Mouse (Mus musculus) forebrain, embryonic 11.5 days (tissue): ENCODE data around the gene Jpt1. TPM values are rescaled to one million over a fixed set of nuclear protein-coding genes. Genes with fewer than 3 reads are reported as not detected.

ENCODE experiments used
- ATAC-seq: fragments of 200-750 bp; cut with Nextera tagmentation; replicated peaks from 2 replicates; pipeline ENCODE4 v1.8.0; 2017; ENCODE audit warnings: moderate TSS enrichment; ENCODE audit not compliant: low FRiP score
- DNase-seq: peaks from one replicate; pipeline ENCODE4 v3.0.0-alpha.2; 2017; ENCODE audit warnings: low spot score
- H3K27ac ChIP-seq: fragments of 300-500 bp; sonication (generic); 2 replicates; pipeline ENCODE4 v1.5.1; 2014; ENCODE audit warnings: low read depth, low read length
- H3K27me3 ChIP-seq: fragments of 300-500 bp; sonication (generic); 2 replicates; pipeline ENCODE4 v1.6.1; 2014; ENCODE audit warnings: mild to moderate bottlenecking, low read length, mixed read lengths; ENCODE audit not compliant: control insufficient read depth, insufficient read depth
- H3K36me3 ChIP-seq: fragments of 300-500 bp; sonication (generic); 2 replicates; pipeline ENCODE4 v1.6.1; 2014; ENCODE audit warnings: mild to moderate bottlenecking, low read length, moderate library complexity, mixed read lengths; ENCODE audit not compliant: control insufficient read depth, insufficient read depth
- H3K4me1 ChIP-seq: fragments of 300-500 bp; sonication (generic); replicated peaks from 2 replicates; pipeline ENCODE4 v1.6.1; 2014; ENCODE audit warnings: low read length, mixed read lengths; ENCODE audit not compliant: control insufficient read depth, insufficient read depth
- H3K4me2 ChIP-seq: fragments of 300-500 bp; sonication (generic); 2 replicates; pipeline ENCODE4 v1.6.1; 2014; ENCODE audit warnings: low read depth, mild to moderate bottlenecking, low read length, moderate library complexity, mixed read lengths; ENCODE audit not compliant: severe bottlenecking
- H3K4me3 ChIP-seq: fragments of 300-500 bp; sonication (generic); 2 replicates; pipeline ENCODE4 v1.5.1; 2014; ENCODE audit warnings: low read depth, low read length
- H3K9ac ChIP-seq: fragments of 300-500 bp; sonication (generic); 2 replicates; pipeline ENCODE4 v1.6.1; 2014; ENCODE audit warnings: low read length
- H3K9me3 ChIP-seq: fragments of 300-500 bp; sonication (generic); 2 replicates; pipeline ENCODE4 v1.6.1; 2016; ENCODE audit warnings: low read length, mixed read lengths; ENCODE audit not compliant: control insufficient read depth
- WGBS: fragments of 180-500 bp; shearing (Covaris S2); extraction: QIAGEN DNeasy Blood & Tissue Kit; methylation state at CpG from one replicate; pipeline ENCODE4 v1.1.7; 2014; 5-methylcytosine and 5-hydroxymethylcytosine counted together
- microRNA-seq: library from miRNA; unstranded; fragments of <30 nt; microRNA quantifications from one replicate; pipeline ENCODE4, GENCODE M21; 2016; ENCODE audit not compliant: insufficient number of aligned reads
- polyA plus RNA-seq: library from polyadenylated mRNA; unstranded; fragments of >200 nt; fragmentation: Nextera tagmentation; extraction: Ambion mirVana; gene quantifications from 2 replicates; pipeline ENCODE4 v1.2.1, GENCODE M21; 2014

The Jpt1 gene
- polyA plus RNA-seq, 1 experiment from 2014 or later: 961 TPM

- no peaks in the 10 kb centered on the region for H3K4me1 ChIP-seq
- H3K36me3 ChIP-seq: no peaks in the 10 kb centered on the region
- no peak overlapping the region for H3K27ac ChIP-seq
- ATAC-seq: no peak
- H3K9ac ChIP-seq: no peak overlapping the region
- WGBS: 63% methylated on average over 7 of the region's 7 CpGs
- no peak for DNase-seq
- H3K4me3 ChIP-seq: no peak overlapping the region
- H3K9me3 ChIP-seq: no peaks in the 10 kb centered on the region
- no peak overlapping the region for H3K4me2 ChIP-seq
- no peaks in the 10 kb centered on the region for H3K27me3 ChIP-seq
These were observed 65.2 kb downstream of the Jpt1 start for GRCm38 (mm10) chr11:115448998-115449397.

- 84% methylated on average over 16 of the region's 16 CpGs for WGBS
- no peak for DNase-seq
- no peak for ATAC-seq
- Histone ChIP-seq H3K4me3 (no peak overlapping the region), H3K4me1 (no peaks in the 10 kb centered on the region), H3K36me3 (no peaks in the 10 kb centered on the region), H3K27me3 (no peaks in the 10 kb centered on the region), H3K9me3 (no peaks in the 10 kb centered on the region), H3K9ac (no peak overlapping the region), H3K4me2 (no peak overlapping the region), H3K27ac (no peak overlapping the region)
These were observed 66.1 kb downstream of the Jpt1 start for GRCm38 (mm10) chr11:115448075-115448474.

Small RNAs within 50 kb of the gene (microRNA-seq; reads per million reads assigned to microRNA genes)
- gene Mir3968: not detected

Other genes starting within 250 kb of the Jpt1 start
- gene Grin2c, start 247.1 kb downstream of the Jpt1 start, polyA plus RNA-seq: 0.12 TPM in 1 of 2 replicates, not detected in the other
- gene Fdxr, start 237.3 kb downstream of the Jpt1 start, polyA plus RNA-seq: 13.8 and 15.6 TPM in 2 replicates
- gene Fads6, start 216.7 kb downstream of the Jpt1 start, polyA plus RNA-seq: 0.25 and 0.45 TPM in 2 replicates
- gene Otop2, start 207.2 kb downstream of the Jpt1 start, polyA plus RNA-seq: not detected in 2 replicates
- not detected in 2 replicates for gene Ush1g, start 192.3 kb downstream of the Jpt1 start, polyA plus RNA-seq
- gene Otop3, start 179.7 kb downstream of the Jpt1 start, polyA plus RNA-seq: not detected in 2 replicates
- gene Hid1, start 146.6 kb downstream of the Jpt1 start, polyA plus RNA-seq: 22.3 and 26.0 TPM in 2 replicates
- gene Cdr2l, start 132.5 kb downstream of the Jpt1 start, polyA plus RNA-seq: 29.0 and 29.7 TPM in 2 replicates
- 253 and 265 TPM in 2 replicates for gene Mrpl58, start 110.6 kb downstream of the Jpt1 start, polyA plus RNA-seq
- 814 TPM in 2 replicates for gene Atp5h, start 94.4 kb downstream of the Jpt1 start, polyA plus RNA-seq
- gene Kctd2, start 94.3 kb downstream of the Jpt1 start, polyA plus RNA-seq: 24.5 and 27.1 TPM in 2 replicates
- gene Trim80, start 73.8 kb downstream of the Jpt1 start, polyA plus RNA-seq: 0.16 and 0.23 TPM in 2 replicates
- 0.16 and 0.24 TPM in 2 replicates for gene Slc16a5, start 51.9 kb downstream of the Jpt1 start, polyA plus RNA-seq
- gene Armc7, start 38.7 kb downstream of the Jpt1 start, polyA plus RNA-seq: 8.9 and 9.7 TPM in 2 replicates
- gene Nt5c, start 22.5 kb downstream of the Jpt1 start, polyA plus RNA-seq: 72.6 and 78.5 TPM in 2 replicates
- 1,384 and 1,509 TPM in 2 replicates for gene Sumo2, start 21.9 kb upstream of the Jpt1 start, polyA plus RNA-seq
- gene Nup85, start 50.0 kb upstream of the Jpt1 start, polyA plus RNA-seq: 236 and 245 TPM in 2 replicates
- gene Mrps7, start 89.5 kb upstream of the Jpt1 start, polyA plus RNA-seq: 93.9 and 95.3 TPM in 2 replicates
- 36.5 and 37.1 TPM in 2 replicates for gene Gga3, start 89.7 kb upstream of the Jpt1 start, polyA plus RNA-seq
- 19.2 and 22.6 TPM in 2 replicates for gene Mif4gd, start 98.6 kb upstream of the Jpt1 start, polyA plus RNA-seq
- 26.4 and 27.7 TPM in 2 replicates for gene Slc25a19, start 113.9 kb upstream of the Jpt1 start, polyA plus RNA-seq
- gene Grb2, start 194.2 kb upstream of the Jpt1 start, polyA plus RNA-seq: 63.0 and 71.4 TPM in 2 replicates